Mouse (Mus musculus): Measurements from ENCODE around the gene Cep112. TPM values are rescaled to one million over a fixed set of nuclear protein-coding genes. Genes with fewer than 3 reads are reported as not detected.

The Cep112 gene
- polyA plus RNA-seq, 1 experiment: 1.3 TPM

DNA sequence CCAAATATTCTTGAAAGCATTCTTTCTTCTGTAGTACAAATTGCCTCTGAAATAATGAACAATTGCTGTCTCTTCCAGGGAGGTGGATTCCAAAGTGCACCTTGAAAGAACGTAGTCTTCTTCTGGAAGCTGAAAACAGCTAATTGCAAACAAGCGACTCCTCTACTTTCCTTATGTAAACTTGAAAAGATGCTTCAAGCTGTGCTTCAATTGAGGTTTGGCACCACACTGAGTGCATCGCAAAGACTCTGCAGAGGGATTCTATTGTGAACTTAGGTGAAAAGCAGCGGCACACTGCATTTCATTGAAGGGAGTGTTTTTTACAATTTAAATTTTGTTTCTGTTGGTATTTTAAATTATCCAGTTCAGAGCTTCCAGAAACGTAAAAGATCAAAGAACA lies 881 bp upstream of the Cep112 start:
- WGBS: 6% methylated on average over 5 of the region's 5 CpGs
- no peak for TF ChIP-seq POLR2A (IDR thresholded peaks at IDR 0.05; ENCODE audit: borderline replicate concordance, insufficient read depth, low read length)
- no peak for TF ChIP-seq CTCF (IDR thresholded peaks at IDR 0.05; ENCODE audit: borderline replicate concordance, insufficient read depth, low read depth, low read length)
- Histone ChIP-seq H3K4me1 (ENCODE audit: control insufficient read depth, insufficient read depth, low read length) (peaks cover 3% of the 10 kb centered on the region; the same call in 1 of the 2 replicates), H3K27me3 (ENCODE audit: control insufficient read depth, insufficient read depth, low read length) (no peaks in the 10 kb centered on the region), H3K27ac (ENCODE audit: insufficient read depth, low read length) (no peak overlapping the region), H3K4me3 (replicated peaks; ENCODE audit: insufficient read depth, low read depth, low read length) (peak overlapping the region; percentile 51)
- DNase-seq: no peak

DNA sequence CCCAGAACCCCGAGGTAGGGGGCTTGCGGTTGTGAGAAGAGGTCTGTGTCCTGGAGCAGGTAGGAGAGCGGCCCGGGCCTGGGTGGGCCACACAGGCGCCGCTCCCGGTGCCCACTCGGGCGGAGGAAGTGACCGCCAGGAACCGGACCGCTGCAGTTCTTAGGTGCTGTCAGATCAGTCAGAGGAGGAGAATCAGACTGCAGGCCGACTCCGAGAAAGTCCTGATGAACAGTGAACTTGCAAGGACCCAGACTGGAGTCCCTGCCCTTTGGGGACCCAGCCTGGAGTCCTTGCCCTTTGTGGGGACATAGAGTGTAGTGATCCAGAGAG lies 565 bp downstream of the Cep112 start:
- TF ChIP-seq CTCF (IDR thresholded peaks at IDR 0.05; ENCODE audit: borderline replicate concordance, insufficient read depth, low read depth, low read length) (no peak), POLR2A (IDR thresholded peaks at IDR 0.05; ENCODE audit: borderline replicate concordance, insufficient read depth, low read length) (no peak)
- Histone ChIP-seq H3K27ac (ENCODE audit: insufficient read depth, low read length) (no peak overlapping the region), H3K27me3 (ENCODE audit: control insufficient read depth, insufficient read depth, low read length) (no peaks in the 10 kb centered on the region), H3K4me3 (replicated peaks; ENCODE audit: insufficient read depth, low read depth, low read length) (no peak overlapping the region), H3K4me1 (ENCODE audit: control insufficient read depth, insufficient read depth, low read length) (peaks cover 3% of the 10 kb centered on the region; the same call in 1 of the 2 replicates)
- no peak for DNase-seq
- WGBS: 9% methylated on average over 14 of the region's 14 CpGs

DNA sequence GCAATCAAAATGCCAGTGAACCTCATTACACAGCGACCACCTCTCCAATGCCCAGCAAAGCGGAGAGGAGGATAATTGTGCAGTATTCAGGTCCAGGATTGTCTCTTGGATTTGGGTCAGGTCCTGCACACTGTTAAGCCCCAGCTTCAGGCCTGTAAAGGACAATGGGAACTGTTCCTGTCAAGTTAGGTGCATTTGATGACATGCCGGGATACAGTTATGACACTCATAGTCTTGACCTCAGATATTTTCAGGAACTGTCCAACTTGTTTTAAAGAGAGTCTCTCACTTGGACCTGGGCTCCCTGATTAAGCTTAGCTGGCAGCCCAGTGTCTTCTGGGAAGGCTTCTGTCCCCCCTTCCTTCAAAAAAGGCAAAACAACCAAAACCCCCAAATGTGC lies 1.1 kb downstream of the Cep112 start:
- DNase-seq: no peak
- no peak overlapping the region for H3K4me3 ChIP-seq (replicated peaks; ENCODE audit: insufficient read depth, low read depth, low read length)
- peaks cover 3% of the 10 kb centered on the region; the same call in 1 of the 2 replicates for H3K4me1 ChIP-seq (ENCODE audit: control insufficient read depth, insufficient read depth, low read length)
- no peaks in the 10 kb centered on the region for H3K27me3 ChIP-seq (ENCODE audit: control insufficient read depth, insufficient read depth, low read length)
- no peak for TF ChIP-seq CTCF (IDR thresholded peaks at IDR 0.05; ENCODE audit: borderline replicate concordance, insufficient read depth, low read depth, low read length)
- no peak for TF ChIP-seq POLR2A (IDR thresholded peaks at IDR 0.05; ENCODE audit: borderline replicate concordance, insufficient read depth, low read length)
- 85% methylated on average over 3 of the region's 3 CpGs for WGBS
- H3K27ac ChIP-seq (ENCODE audit: insufficient read depth, low read length): no peak overlapping the region

DNA sequence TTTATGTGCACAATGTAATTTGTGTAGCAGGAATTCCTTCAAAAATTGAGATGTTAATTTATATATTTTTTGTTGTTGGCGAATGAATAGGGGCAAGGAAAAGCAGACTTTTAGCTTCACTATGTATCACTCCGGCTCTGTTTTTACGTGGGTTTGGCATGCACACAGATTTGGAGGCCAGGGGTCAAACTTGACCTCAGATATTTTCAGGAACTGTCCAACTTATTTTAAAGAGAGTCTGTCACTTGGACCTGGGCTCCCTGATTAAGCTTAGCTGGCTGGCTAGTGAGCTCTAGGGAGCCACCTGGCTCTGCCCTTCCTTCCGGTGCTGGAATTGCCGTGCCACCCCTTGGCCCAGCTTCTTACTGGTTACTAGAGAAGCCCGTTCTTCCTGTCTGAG lies 2.2 kb downstream of the Cep112 start:
- peaks cover 3% of the 10 kb centered on the region; the same call in 1 of the 2 replicates for H3K4me1 ChIP-seq (ENCODE audit: control insufficient read depth, insufficient read depth, low read length)
- H3K27me3 ChIP-seq (ENCODE audit: control insufficient read depth, insufficient read depth, low read length): no peaks in the 10 kb centered on the region
- H3K4me3 ChIP-seq (replicated peaks; ENCODE audit: insufficient read depth, low read depth, low read length): no peak overlapping the region
- no peak overlapping the region for H3K27ac ChIP-seq (ENCODE audit: insufficient read depth, low read length)
- DNase-seq: no peak
- TF ChIP-seq POLR2A (IDR thresholded peaks at IDR 0.05; ENCODE audit: borderline replicate concordance, insufficient read depth, low read length): no peak
- TF ChIP-seq CTCF (IDR thresholded peaks at IDR 0.05; ENCODE audit: borderline replicate concordance, insufficient read depth, low read depth, low read length): no peak
- 33% methylated on average over 6 of the region's 6 CpGs for WGBS

DNA sequence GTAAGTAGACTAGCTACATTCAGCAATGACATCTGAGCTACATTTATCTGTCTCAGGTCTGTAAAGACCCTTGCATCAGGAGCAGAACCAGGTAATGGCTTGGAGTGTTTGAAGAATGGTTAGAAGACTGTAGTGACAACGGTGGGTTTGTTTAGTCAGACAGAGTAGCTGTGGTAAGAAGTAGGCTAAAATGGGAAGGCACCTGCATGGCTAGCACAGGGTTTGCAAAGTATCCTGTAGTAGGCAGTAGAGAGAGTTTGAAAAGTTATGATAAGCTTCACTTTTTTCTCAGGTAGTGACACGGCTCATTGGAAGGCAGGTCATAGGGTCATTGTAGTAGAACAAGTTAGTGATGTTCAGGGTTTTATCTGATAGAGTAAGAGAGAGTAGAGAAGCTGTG lies 4.1 kb downstream of the Cep112 start:
- DNase-seq: no peak
- H3K27me3 ChIP-seq (ENCODE audit: control insufficient read depth, insufficient read depth, low read length): no peaks in the 10 kb centered on the region
- WGBS: 90% methylated on average over 2 of the region's 2 CpGs
- H3K4me1 ChIP-seq (ENCODE audit: control insufficient read depth, insufficient read depth, low read length): peaks cover under 1% of the 10 kb centered on the region; the same call in 1 of the 2 replicates
- H3K4me3 ChIP-seq (replicated peaks; ENCODE audit: insufficient read depth, low read depth, low read length): no peak overlapping the region
- TF ChIP-seq POLR2A (IDR thresholded peaks at IDR 0.05; ENCODE audit: borderline replicate concordance, insufficient read depth, low read length) (no peak), CTCF (IDR thresholded peaks at IDR 0.05; ENCODE audit: borderline replicate concordance, insufficient read depth, low read depth, low read length) (no peak)
- no peak overlapping the region for H3K27ac ChIP-seq (ENCODE audit: insufficient read depth, low read length)

- 87% methylated on average over 11 of the region's 11 CpGs for WGBS
These were observed 19.0 kb downstream of the Cep112 start for GRCm38 (mm10) chr11:108443893-108444563.

GRCm38 (mm10) chr11:108447148-108447547 lies 22.2 kb downstream of the Cep112 start:
- no peak for DNase-seq
- Histone ChIP-seq H3K27ac (ENCODE audit: insufficient read depth, low read length) (no peak overlapping the region), H3K4me1 (ENCODE audit: control insufficient read depth, insufficient read depth, low read length) (no peaks in the 10 kb centered on the region), H3K27me3 (ENCODE audit: control insufficient read depth, insufficient read depth, low read length) (no peaks in the 10 kb centered on the region), H3K4me3 (replicated peaks; ENCODE audit: insufficient read depth, low read depth, low read length) (no peak overlapping the region)
- 0 out of 2 replicates have a peak, but pooled peaks have one; percentile 10 for TF ChIP-seq CTCF (IDR thresholded peaks at IDR 0.05; ENCODE audit: borderline replicate concordance, insufficient read depth, low read depth, low read length)
- TF ChIP-seq POLR2A (IDR thresholded peaks at IDR 0.05; ENCODE audit: borderline replicate concordance, insufficient read depth, low read length): no peak

More at GRCm38 (mm10) chr11:108443893-108444563, 19.0 kb downstream of the Cep112 start:
- Histone ChIP-seq H3K27me3 (ENCODE audit: control insufficient read depth, insufficient read depth, low read length) (no peaks in the 10 kb centered on the region), H3K4me3 (replicated peaks; ENCODE audit: insufficient read depth, low read depth, low read length) (no peak overlapping the region), H3K4me1 (ENCODE audit: control insufficient read depth, insufficient read depth, low read length) (no peaks in the 10 kb centered on the region), H3K27ac (ENCODE audit: insufficient read depth, low read length) (no peak overlapping the region)
- no peak for DNase-seq
- TF ChIP-seq POLR2A (IDR thresholded peaks at IDR 0.05; ENCODE audit: borderline replicate concordance, insufficient read depth, low read length): no peak
- no peak for TF ChIP-seq CTCF (IDR thresholded peaks at IDR 0.05; ENCODE audit: borderline replicate concordance, insufficient read depth, low read depth, low read length)

- no peak overlapping the region for H3K27ac ChIP-seq (ENCODE audit: insufficient read depth, low read length)
- peak; percentile 29 to 71 for DNase-seq
- 23% methylated on average over 3 of the region's 3 CpGs for WGBS
These were observed 24.8 kb downstream of the Cep112 start for GRCm38 (mm10) chr11:108449811-108450210.

More at GRCm38 (mm10) chr11:108449811-108450210, 24.8 kb downstream of the Cep112 start:
- Histone ChIP-seq H3K4me1 (ENCODE audit: control insufficient read depth, insufficient read depth, low read length) (no peaks in the 10 kb centered on the region), H3K4me3 (replicated peaks; ENCODE audit: insufficient read depth, low read depth, low read length) (no peak overlapping the region), H3K27me3 (ENCODE audit: control insufficient read depth, insufficient read depth, low read length) (no peaks in the 10 kb centered on the region)
- TF ChIP-seq CTCF (IDR thresholded peaks at IDR 0.05; ENCODE audit: borderline replicate concordance, insufficient read depth, low read depth, low read length): peak; percentile 74; the same call in 1 of the 2 replicates
- no peak for TF ChIP-seq POLR2A (IDR thresholded peaks at IDR 0.05; ENCODE audit: borderline replicate concordance, insufficient read depth, low read length)

Data from cerebellum, adult 2 months (tissue).